Mouse (Mus musculus): Measurements from ENCODE around the gene Slc25a26.

- no peak for TF ChIP-seq CTCF (IDR thresholded peaks at IDR 0.05; ENCODE audit: extremely low read depth, insufficient read length, insufficient replicate concordance, low read depth, low read length)
- TF ChIP-seq POLR2A (IDR thresholded peaks at IDR 0.05; ENCODE audit: low read depth, low read length) = no peak
These were observed 113.2 kb downstream of the Slc25a26 start for GRCm38 (mm10) chr6:94613235-94613895.

All from small intestine, adult 2 months (tissue).